In genomic region chr1:155050897-155051592, GRCm38 (mm10) we compare ENCODE assay signal across 8 mouse cellular contexts. TPM values are rescaled to one million over a fixed set of nuclear protein-coding genes. Genes with fewer than 3 reads are reported as not detected.
DNase-seq lines count a peak whose midpoint lies in the region; ATAC-seq lines count a peak whose summit lies in the region.

No protein-coding gene starts in this region.

- peaks cover 20% of the 10 kb centered on the region for H3K4me1 ChIP-seq in liver, embryonic 15.5 days (replicated peaks)
- H3K4me1 ChIP-seq in liver, embryonic 11.5 days (replicated peaks; ENCODE audit: control insufficient read depth, insufficient read depth, low read length): peaks cover 19% of the 10 kb centered on the region
- H3K4me1 ChIP-seq in embryonic facial prominence, embryonic 14.5 days (ENCODE audit: control insufficient read depth, insufficient read depth, low read length): peaks cover 49% of the 10 kb centered on the region

- peak; percentile 37 for DNase-seq in adrenal gland, adult 2 months
- no peak for DNase-seq in adrenal gland, postnatal 4 days (ENCODE audit: low spot score in 2 of 2)
- no peak for DNase-seq in liver, embryonic 11.5 days (ENCODE audit: low spot score)
- no peak for DNase-seq in embryonic facial prominence, embryonic 14.5 days (ENCODE audit: low spot score)
- DNase-seq in retina, postnatal 1 day: no peak
- DNase-seq in adrenal gland, adult 18-20 months (ENCODE audit: low spot score in 2 of 2): no peak

- peak overlapping the region; percentile 25; the same call in 1 of the 2 replicates for H3K27ac ChIP-seq in liver, embryonic 15.5 days (replicated peaks)
- no peak overlapping the region for H3K27ac ChIP-seq in liver, embryonic 11.5 days (ENCODE audit: low read depth, low read length)
- H3K27ac ChIP-seq in embryonic facial prominence, embryonic 14.5 days (replicated peaks; ENCODE audit: low read depth, low read length): peak overlapping the region; percentile 78; the same call in 1 of the 2 replicates

- no peak overlapping the region for H3K4me3 ChIP-seq in liver, embryonic 15.5 days (replicated peaks)
- H3K4me3 ChIP-seq in liver, embryonic 11.5 days (ENCODE audit: low read depth, low read length): no peak overlapping the region
- no peak overlapping the region for H3K4me3 ChIP-seq in embryonic facial prominence, embryonic 14.5 days (ENCODE audit: low read depth, low read length)

- H3K9me3 ChIP-seq in liver, embryonic 15.5 days (replicated peaks): no peaks in the 10 kb centered on the region
- H3K9me3 ChIP-seq in liver, embryonic 11.5 days (ENCODE audit: control insufficient read depth, low read length): no peaks in the 10 kb centered on the region
- no peaks in the 10 kb centered on the region for H3K9me3 ChIP-seq in embryonic facial prominence, embryonic 14.5 days (ENCODE audit: control insufficient read depth, low read length)

- no peak overlapping the region for H3K9ac ChIP-seq in liver, embryonic 15.5 days
- no peak overlapping the region for H3K9ac ChIP-seq in liver, embryonic 11.5 days (ENCODE audit: low read depth, low read length)
- no peak overlapping the region for H3K9ac ChIP-seq in embryonic facial prominence, embryonic 14.5 days (ENCODE audit: low read depth, low read length)

- H3K36me3 ChIP-seq in liver, embryonic 15.5 days (replicated peaks): no peaks in the 10 kb centered on the region
- no peaks in the 10 kb centered on the region for H3K36me3 ChIP-seq in liver, embryonic 11.5 days (ENCODE audit: control insufficient read depth, insufficient read depth, low read length)
- H3K36me3 ChIP-seq in embryonic facial prominence, embryonic 14.5 days (ENCODE audit: control insufficient read depth, insufficient read depth, low read length): no peaks in the 10 kb centered on the region

- H3K4me2 ChIP-seq in liver, embryonic 15.5 days: 0 out of 2 replicates have a peak overlapping the region, but pooled peaks have one; percentile 19
- H3K4me2 ChIP-seq in liver, embryonic 11.5 days: no peak overlapping the region
- no peak overlapping the region for H3K4me2 ChIP-seq in embryonic facial prominence, embryonic 14.5 days (ENCODE audit: low read depth, low read length)

- ATAC-seq in liver, embryonic 15.5 days (ENCODE audit: insufficient read depth): no peak
- no peak for ATAC-seq in liver, embryonic 11.5 days (replicated peaks; ENCODE audit: low FRiP score)
- ATAC-seq in embryonic facial prominence, embryonic 14.5 days (ENCODE audit: low read depth): no peak
- ATAC-seq in monocyte, adult 5-6 weeks (replicated peaks; ENCODE audit: insufficient number of reproducible peaks, low FRiP score, low TSS enrichment, poor library complexity, severe bottlenecking): peak; percentile 36

- 46% methylated on average over 9 of the region's 9 CpGs for WGBS in liver, embryonic 15.5 days (ENCODE audit: insufficient replicate concordance)
- WGBS in liver, embryonic 11.5 days: 67% methylated on average over 9 of the region's 9 CpGs
- 87% methylated on average over 9 of the region's 9 CpGs for WGBS in embryonic facial prominence, embryonic 14.5 days

- H3K27me3 ChIP-seq in liver, embryonic 15.5 days: peaks cover 7% of the 10 kb centered on the region; the same call in 1 of the 2 replicates
- H3K27me3 ChIP-seq in liver, embryonic 11.5 days (replicated peaks; ENCODE audit: control insufficient read depth, insufficient read depth, low read length): no peaks in the 10 kb centered on the region; the same call in 1 of the 2 replicates
- no peaks in the 10 kb centered on the region for H3K27me3 ChIP-seq in embryonic facial prominence, embryonic 14.5 days (replicated peaks; ENCODE audit: control insufficient read depth, insufficient read depth, low read length)

RNA-seq across cellular contexts. Expression of gene Ier5, which starts 48.4 kb away (rescaled TPM):
- 10 to 100 TPM in 1 of 2 experiments, 1 to 10 TPM in 1; 6.3 to 10.7 TPM for total RNA-seq in adrenal gland, adult 2 months (2021)
- 13.9 and 21.4 TPM in 2 replicates for polyA plus RNA-seq in adrenal gland, adult 2 months (2012; rRNA removed)
- total RNA-seq in adrenal gland, postnatal 4 days (2021): 10 to 100 TPM; 12.8 to 14.4 TPM
- polyA plus RNA-seq in liver, embryonic 15.5 days (2015; fragmentation: Nextera tagmentation; extraction: Ambion mirVana): 2.5 and 2.7 TPM in 2 replicates
- polyA plus RNA-seq in liver, embryonic 11.5 days (2014; fragmentation: Nextera tagmentation; extraction: Ambion mirVana): 6.7 and 7.3 TPM in 2 replicates
- polyA plus RNA-seq in embryonic facial prominence, embryonic 14.5 days (2014; fragmentation: Nextera tagmentation; extraction: Ambion mirVana): 9.9 and 11.0 TPM in 2 replicates
- 118 to 240 TPM (median 139 TPM) in 3 replicates for total RNA-seq in monocyte, adult 5-6 weeks (2017)
- 10 to 100 TPM in 1 of 2 experiments, 1 to 10 TPM in 1; 9.4 to 15.5 TPM for total RNA-seq in adrenal gland, adult 18-20 months (2021)
